Mouse (Mus musculus) hindbrain, embryonic 11.5 days (tissue): ENCODE data around the gene Fgr. TPM values are rescaled to one million over a fixed set of nuclear protein-coding genes. Genes with fewer than 3 reads are reported as not detected.

ENCODE experiments used
- ATAC-seq: fragments of 200-750 bp; cut with Nextera tagmentation; 2 replicates; pipeline ENCODE4 v1.8.0; 2017; ENCODE audit warnings: mild to moderate bottlenecking, moderate TSS enrichment, moderate library complexity; ENCODE audit not compliant: low FRiP score
- DNase-seq: peaks from one replicate; pipeline ENCODE4 v3.0.0-alpha.2; 2015; ENCODE audit warnings: low spot score
- H3K27ac ChIP-seq: fragments of 300-500 bp; sonication (generic); 2 replicates; pipeline ENCODE4 v1.5.1; 2014; ENCODE audit warnings: mild to moderate bottlenecking, low read depth, low read length
- H3K27me3 ChIP-seq: fragments of 300-500 bp; sonication (generic); 2 replicates; pipeline ENCODE4 v1.6.1; 2014; ENCODE audit warnings: mild to moderate bottlenecking, low read length, moderate library complexity, mixed read lengths; ENCODE audit not compliant: control insufficient read depth, insufficient read depth
- H3K36me3 ChIP-seq: fragments of 300-500 bp; sonication (generic); 2 replicates; pipeline ENCODE4 v1.6.1; 2014; ENCODE audit warnings: mild to moderate bottlenecking, low read length, moderate library complexity, mixed read lengths; ENCODE audit not compliant: control insufficient read depth, insufficient read depth
- H3K4me1 ChIP-seq: fragments of 300-500 bp; sonication (generic); replicated peaks from 2 replicates; pipeline ENCODE4 v1.6.1; 2014; ENCODE audit warnings: low read length, mixed read lengths; ENCODE audit not compliant: control insufficient read depth, insufficient read depth
- H3K4me2 ChIP-seq: fragments of 300-500 bp; sonication (generic); replicated peaks from 2 replicates; pipeline ENCODE4 v1.6.1; 2014; ENCODE audit warnings: mild to moderate bottlenecking, low read depth, low read length
- H3K4me3 ChIP-seq: fragments of 300-500 bp; sonication (generic); 2 replicates; pipeline ENCODE4 v1.5.1; 2014; ENCODE audit warnings: low read depth, low read length
- H3K9ac ChIP-seq: fragments of 300-500 bp; sonication (generic); 2 replicates; pipeline ENCODE4 v1.6.1; 2014; ENCODE audit warnings: low read depth, low read length
- H3K9me3 ChIP-seq: fragments of 300-500 bp; sonication (generic); 2 replicates; pipeline ENCODE4 v1.6.1; 2016; ENCODE audit warnings: low read length; ENCODE audit not compliant: control insufficient read depth
- WGBS: fragments of 180-500 bp; shearing (Covaris S2); extraction: QIAGEN DNeasy Blood & Tissue Kit; methylation state at CpG from one replicate; pipeline ENCODE4 v1.1.7; 2014; 5-methylcytosine and 5-hydroxymethylcytosine counted together
- polyA plus RNA-seq: library from polyadenylated mRNA; unstranded; fragments of >200 nt; fragmentation: Nextera tagmentation; extraction: Ambion mirVana; gene quantifications from 2 replicates; pipeline ENCODE4 v1.2.1, GENCODE M21; 2014

Gene Fgr
- polyA plus RNA-seq, 1 experiment from 2014 or later: 0.34 TPM

GRCm38 (mm10) chr4:132963436-132963835 is 10.5 kb upstream of the Fgr start:
- H3K27ac ChIP-seq: no peak overlapping the region
- no peaks in the 10 kb centered on the region for H3K9me3 ChIP-seq
- peaks cover 12% of the 10 kb centered on the region for H3K4me1 ChIP-seq
- H3K4me2 ChIP-seq: no peak overlapping the region
- H3K27me3 ChIP-seq: no peaks in the 10 kb centered on the region
- no peak for ATAC-seq
- H3K4me3 ChIP-seq: no peak overlapping the region
- 53% methylated on average over 2 of the region's 2 CpGs for WGBS
- no peaks in the 10 kb centered on the region for H3K36me3 ChIP-seq
- H3K9ac ChIP-seq: no peak overlapping the region
- no peak for DNase-seq

- Histone ChIP-seq H3K4me3 (no peak overlapping the region), H3K27ac (no peak overlapping the region), H3K36me3 (no peaks in the 10 kb centered on the region), H3K9me3 (no peaks in the 10 kb centered on the region), H3K9ac (no peak overlapping the region), H3K4me1 (peaks cover 8% of the 10 kb centered on the region), H3K27me3 (no peaks in the 10 kb centered on the region), H3K4me2 (no peak overlapping the region)
- ATAC-seq (no peak), DNase-seq (no peak)
- WGBS: 35% methylated on average over 3 of the region's 3 CpGs
These were observed 9.8 kb upstream of the Fgr start for GRCm38 (mm10) chr4:132964064-132964463.

- ATAC-seq: no peak
- DNase-seq: no peak
- no peaks in the 10 kb centered on the region for H3K36me3 ChIP-seq
- H3K4me2 ChIP-seq: no peak overlapping the region
- no peak overlapping the region for H3K4me3 ChIP-seq
- no peaks in the 10 kb centered on the region for H3K27me3 ChIP-seq
- H3K9me3 ChIP-seq: no peaks in the 10 kb centered on the region
- H3K27ac ChIP-seq: peak overlapping the region; percentile 31; the same call in 1 of the 2 replicates
- WGBS: 18% methylated on average over 5 of the region's 5 CpGs
- H3K9ac ChIP-seq: 0 out of 2 replicates have a peak overlapping the region, but pooled peaks have one; percentile 7
- H3K4me1 ChIP-seq: peaks cover 4% of the 10 kb centered on the region
These were observed 9.4 kb upstream of the Fgr start for GRCm38 (mm10) chr4:132964473-132964872.

- H3K27ac ChIP-seq: no peak overlapping the region
- WGBS: 55% methylated on average over 6 of the region's 6 CpGs
These were observed 5.6 kb upstream of the Fgr start for GRCm38 (mm10) chr4:132968105-132968938.

GRCm38 (mm10) chr4:132971601-132972000 is 2.3 kb upstream of the Fgr start:
- Histone ChIP-seq H3K36me3 (no peaks in the 10 kb centered on the region), H3K4me1 (peaks cover 10% of the 10 kb centered on the region), H3K9me3 (no peaks in the 10 kb centered on the region), H3K27ac (no peak overlapping the region), H3K4me3 (no peak overlapping the region), H3K4me2 (no peak overlapping the region), H3K9ac (no peak overlapping the region), H3K27me3 (peaks cover 28% of the 10 kb centered on the region)
- ATAC-seq (no peak), DNase-seq (no peak)
- WGBS: 76% methylated on average over 6 of the region's 6 CpGs

More at GRCm38 (mm10) chr4:132968105-132968938, 5.6 kb upstream of the Fgr start:
- no peak overlapping the region for H3K9ac ChIP-seq
- H3K27me3 ChIP-seq: peaks cover 8% of the 10 kb centered on the region; the same call in 1 of the 2 replicates
- peaks cover 2% of the 10 kb centered on the region for H3K4me1 ChIP-seq
- no peak for ATAC-seq
- H3K9me3 ChIP-seq: no peaks in the 10 kb centered on the region
- H3K36me3 ChIP-seq: no peaks in the 10 kb centered on the region
- H3K4me2 ChIP-seq: no peak overlapping the region
- no peak overlapping the region for H3K4me3 ChIP-seq
- DNase-seq: no peak

- ATAC-seq (no peak), DNase-seq (no peak)
- H3K4me1 ChIP-seq: peaks cover 10% of the 10 kb centered on the region
- no peak overlapping the region for H3K4me3 ChIP-seq
- H3K36me3 ChIP-seq: no peaks in the 10 kb centered on the region
- H3K9ac ChIP-seq: no peak overlapping the region
- WGBS: 71% methylated on average over 3 of the region's 3 CpGs
- no peaks in the 10 kb centered on the region for H3K9me3 ChIP-seq
- peaks cover 28% of the 10 kb centered on the region for H3K27me3 ChIP-seq
- no peak overlapping the region for H3K27ac ChIP-seq
- H3K4me2 ChIP-seq: no peak overlapping the region
These were observed 1.8 kb upstream of the Fgr start for GRCm38 (mm10) chr4:132972101-132972500.

- Histone ChIP-seq H3K4me1 (peaks cover 10% of the 10 kb centered on the region), H3K9ac (no peak overlapping the region), H3K27me3 (peaks cover 28% of the 10 kb centered on the region), H3K27ac (no peak overlapping the region), H3K36me3 (no peaks in the 10 kb centered on the region), H3K4me3 (no peak overlapping the region), H3K4me2 (no peak overlapping the region), H3K9me3 (no peaks in the 10 kb centered on the region)
- WGBS: 38% methylated on average over 2 of the region's 2 CpGs
- DNase-seq (no peak), ATAC-seq (no peak)
These were observed 1.3 kb upstream of the Fgr start for GRCm38 (mm10) chr4:132972556-132972955.

- WGBS: 36% methylated on average over 8 of the region's 8 CpGs
- Histone ChIP-seq H3K27ac (no peak overlapping the region), H3K9ac (no peak overlapping the region), H3K36me3 (no peaks in the 10 kb centered on the region), H3K27me3 (peaks cover 28% of the 10 kb centered on the region), H3K4me1 (peaks cover 10% of the 10 kb centered on the region), H3K4me3 (no peak overlapping the region), H3K9me3 (no peaks in the 10 kb centered on the region), H3K4me2 (no peak overlapping the region)
- no peak for ATAC-seq
- DNase-seq: no peak
These were observed 709 bp upstream of the Fgr start for GRCm38 (mm10) chr4:132973186-132973585.

- no peak overlapping the region for H3K9ac ChIP-seq
- H3K4me3 ChIP-seq: peak overlapping the region; percentile 12; the same call in 1 of the 2 replicates
These were observed 1.0 kb downstream of the Fgr start for GRCm38 (mm10) chr4:132974904-132975303.

More at GRCm38 (mm10) chr4:132974904-132975303, 1.0 kb downstream of the Fgr start:
- ATAC-seq (no peak), DNase-seq (peak; percentile 82)
- Histone ChIP-seq H3K36me3 (no peaks in the 10 kb centered on the region), H3K27me3 (peaks cover 28% of the 10 kb centered on the region), H3K27ac (no peak overlapping the region), H3K4me2 (peak overlapping the region; percentile 32), H3K9me3 (no peaks in the 10 kb centered on the region), H3K4me1 (peaks cover 10% of the 10 kb centered on the region)
- under 1% methylated on average over 15 of the region's 15 CpGs for WGBS
